Mouse (Mus musculus): ENCODE results near the gene Ppm1l. TPM values are rescaled to one million over a fixed set of nuclear protein-coding genes. Genes with fewer than 3 reads are reported as not detected.

Gene Ppm1l
- 4.5 and 5.4 TPM in 2 replicates for polyA plus RNA-seq (2015; fragmentation: Nextera tagmentation; extraction: Ambion mirVana)

- WGBS (ENCODE audit: insufficient replicate concordance) = under 1% methylated on average over 56 of the region's 80 CpGs
- Histone ChIP-seq H3K27ac (peak within 1 kb of the TSS; percentile 92), H3K36me3 (no peaks in the 10 kb centered on the region), H3K9me3 (replicated peaks) (no peaks in the 10 kb centered on the region), H3K4me2 (peak within 1 kb of the TSS; percentile 88), H3K9ac (peak within 1 kb of the TSS; percentile 92), H3K4me3 (replicated peaks) (peak within 1 kb of the TSS; percentile 83), H3K4me1 (replicated peaks) (peaks cover 40% of the 10 kb centered on the region), H3K27me3 (no peaks in the 10 kb centered on the region)
- peak; percentile 90 for ATAC-seq (ENCODE audit: low read depth)
- peak; percentile 88 for DNase-seq
These were observed at the start of gene Ppm1l for GRCm38 (mm10) chr3:69316391-69317195. Gene Ppm1l (plus strand): TSS chr3:69316861.

- Histone ChIP-seq H3K27ac (no peak overlapping the region), H3K4me1 (replicated peaks) (no peaks in the 10 kb centered on the region), H3K9ac (no peak overlapping the region), H3K9me3 (replicated peaks) (no peaks in the 10 kb centered on the region), H3K4me3 (replicated peaks) (no peak overlapping the region), H3K36me3 (no peaks in the 10 kb centered on the region), H3K27me3 (no peaks in the 10 kb centered on the region), H3K4me2 (no peak overlapping the region)
- 53% methylated on average over 7 of the region's 7 CpGs for WGBS (ENCODE audit: insufficient replicate concordance)
- DNase-seq = no peak
- ATAC-seq (ENCODE audit: low read depth) = no peak
These were observed 44.8 kb upstream of the Ppm1l start for GRCm38 (mm10) chr3:69271812-69272211.

GRCm38 (mm10) chr3:69274018-69274663, 42.5 kb upstream of the Ppm1l start:
- Histone ChIP-seq H3K4me3 (replicated peaks) (no peak overlapping the region), H3K4me1 (replicated peaks) (no peaks in the 10 kb centered on the region), H3K27me3 (no peaks in the 10 kb centered on the region), H3K4me2 (no peak overlapping the region), H3K9me3 (replicated peaks) (no peaks in the 10 kb centered on the region), H3K36me3 (no peaks in the 10 kb centered on the region), H3K27ac (no peak overlapping the region), H3K9ac (no peak overlapping the region)
- DNase-seq = no peak
- WGBS (ENCODE audit: insufficient replicate concordance) = 70% methylated on average over 16 of the region's 16 CpGs
- ATAC-seq (ENCODE audit: low read depth) = no peak

GRCm38 (mm10) chr3:69274664-69275312, 41.9 kb upstream of the Ppm1l start:
- 78% methylated on average over 15 of the region's 15 CpGs for WGBS (ENCODE audit: insufficient replicate concordance)
- Histone ChIP-seq H3K36me3 (no peaks in the 10 kb centered on the region), H3K27me3 (no peaks in the 10 kb centered on the region), H3K9ac (no peak overlapping the region), H3K9me3 (replicated peaks) (no peaks in the 10 kb centered on the region), H3K4me2 (no peak overlapping the region), H3K4me1 (replicated peaks) (no peaks in the 10 kb centered on the region), H3K27ac (no peak overlapping the region), H3K4me3 (replicated peaks) (no peak overlapping the region)
- DNase-seq (no peak), ATAC-seq (ENCODE audit: low read depth) (no peak)

- no peak for ATAC-seq (ENCODE audit: low read depth)
- Histone ChIP-seq H3K9ac (no peak overlapping the region), H3K4me3 (replicated peaks) (no peak overlapping the region), H3K4me1 (replicated peaks) (no peaks in the 10 kb centered on the region), H3K27me3 (no peaks in the 10 kb centered on the region), H3K4me2 (no peak overlapping the region), H3K36me3 (no peaks in the 10 kb centered on the region), H3K9me3 (replicated peaks) (no peaks in the 10 kb centered on the region), H3K27ac (no peak overlapping the region)
- no peak for DNase-seq
- 62% methylated on average over 6 of the region's 6 CpGs for WGBS (ENCODE audit: insufficient replicate concordance)
These were observed 38.0 kb upstream of the Ppm1l start for GRCm38 (mm10) chr3:69278648-69279047.

- no peak overlapping the region for H3K27ac ChIP-seq
- H3K36me3 ChIP-seq = no peaks in the 10 kb centered on the region
- H3K4me3 ChIP-seq (replicated peaks) = no peak overlapping the region
- WGBS (ENCODE audit: insufficient replicate concordance) = 60% methylated on average over 9 of the region's 9 CpGs
- H3K27me3 ChIP-seq = no peaks in the 10 kb centered on the region
- ATAC-seq (ENCODE audit: low read depth) = no peak
- DNase-seq = no peak
- no peak overlapping the region for H3K4me2 ChIP-seq
- H3K9me3 ChIP-seq (replicated peaks) = no peaks in the 10 kb centered on the region
- no peaks in the 10 kb centered on the region for H3K4me1 ChIP-seq (replicated peaks)
- H3K9ac ChIP-seq = no peak overlapping the region
These were observed 34.3 kb upstream of the Ppm1l start for GRCm38 (mm10) chr3:69282406-69282805.

- no peak overlapping the region for H3K27ac ChIP-seq
These were observed 33.4 kb upstream of the Ppm1l start for GRCm38 (mm10) chr3:69283085-69283847.

GRCm38 (mm10) chr3:69289833-69290232, 26.8 kb upstream of the Ppm1l start:
- 73% methylated on average over 14 of the region's 14 CpGs for WGBS (ENCODE audit: insufficient replicate concordance)
- Histone ChIP-seq H3K36me3 (no peaks in the 10 kb centered on the region), H3K9ac (no peak overlapping the region), H3K27me3 (no peaks in the 10 kb centered on the region), H3K4me1 (replicated peaks) (no peaks in the 10 kb centered on the region), H3K4me2 (no peak overlapping the region), H3K9me3 (replicated peaks) (no peaks in the 10 kb centered on the region), H3K27ac (no peak overlapping the region), H3K4me3 (replicated peaks) (no peak overlapping the region)
- DNase-seq (no peak), ATAC-seq (ENCODE audit: low read depth) (no peak)

More at GRCm38 (mm10) chr3:69283085-69283847, 33.4 kb upstream of the Ppm1l start:
- no peak overlapping the region for H3K4me3 ChIP-seq (replicated peaks)
- ATAC-seq (ENCODE audit: low read depth) (no peak), DNase-seq (no peak)
- no peak overlapping the region for H3K9ac ChIP-seq
- H3K4me2 ChIP-seq = no peak overlapping the region
- no peaks in the 10 kb centered on the region for H3K4me1 ChIP-seq (replicated peaks)
- WGBS (ENCODE audit: insufficient replicate concordance) = 65% methylated on average over 7 of the region's 7 CpGs
- no peaks in the 10 kb centered on the region for H3K36me3 ChIP-seq
- H3K9me3 ChIP-seq (replicated peaks) = no peaks in the 10 kb centered on the region
- H3K27me3 ChIP-seq = no peaks in the 10 kb centered on the region

GRCm38 (mm10) chr3:69290294-69290693, 26.4 kb upstream of the Ppm1l start:
- H3K27me3 ChIP-seq = no peaks in the 10 kb centered on the region
- H3K9ac ChIP-seq = no peak overlapping the region
- H3K9me3 ChIP-seq (replicated peaks) = no peaks in the 10 kb centered on the region
- ATAC-seq (ENCODE audit: low read depth) (no peak), DNase-seq (no peak)
- H3K4me1 ChIP-seq (replicated peaks) = no peaks in the 10 kb centered on the region
- H3K4me2 ChIP-seq = no peak overlapping the region
- H3K36me3 ChIP-seq = no peaks in the 10 kb centered on the region
- 59% methylated on average over 7 of the region's 7 CpGs for WGBS (ENCODE audit: insufficient replicate concordance)
- H3K27ac ChIP-seq = no peak overlapping the region
- no peak overlapping the region for H3K4me3 ChIP-seq (replicated peaks)

- Histone ChIP-seq H3K4me1 (replicated peaks) (no peaks in the 10 kb centered on the region), H3K27me3 (no peaks in the 10 kb centered on the region), H3K4me3 (replicated peaks) (no peak overlapping the region), H3K27ac (no peak overlapping the region), H3K36me3 (no peaks in the 10 kb centered on the region), H3K4me2 (no peak overlapping the region), H3K9ac (no peak overlapping the region), H3K9me3 (replicated peaks) (no peaks in the 10 kb centered on the region)
- WGBS (ENCODE audit: insufficient replicate concordance) = 61% methylated on average over 3 of the region's 3 CpGs
- DNase-seq (no peak), ATAC-seq (ENCODE audit: low read depth) (no peak)
These were observed 25.8 kb upstream of the Ppm1l start for GRCm38 (mm10) chr3:69290844-69291243.

- ATAC-seq (ENCODE audit: low read depth) = no peak
- DNase-seq = no peak
- Histone ChIP-seq H3K9me3 (replicated peaks) (no peaks in the 10 kb centered on the region), H3K27me3 (no peaks in the 10 kb centered on the region), H3K27ac (no peak overlapping the region), H3K4me1 (replicated peaks) (no peaks in the 10 kb centered on the region), H3K4me3 (replicated peaks) (no peak overlapping the region), H3K36me3 (no peaks in the 10 kb centered on the region), H3K9ac (no peak overlapping the region), H3K4me2 (no peak overlapping the region)
- 50% methylated on average over 1 of the region's 1 CpGs for WGBS (ENCODE audit: insufficient replicate concordance)
These were observed 24.0 kb upstream of the Ppm1l start for GRCm38 (mm10) chr3:69292628-69293027.
